ENCODE assay signal across 13 mouse cellular contexts in genomic region chr4:135246866-135247756, GRCm38 (mm10). TPM values are rescaled to one million over a fixed set of nuclear protein-coding genes. Genes with fewer than 3 reads are reported as not detected.
DNase-seq lines count a peak whose midpoint lies in the region; ATAC-seq and TF ChIP-seq lines count a peak whose summit lies in the region.
"Had no signal": no experiment of that assay in that cellular context is flagged by ENCODE, and none has a peak within 500 bp of the region (broad histone marks: within the 10 kb centered on the region; RNA-seq: fewer than 3 reads in every experiment).

No protein-coding gene starts in this region.

- no peaks in the 10 kb centered on the region for H3K36me3 ChIP-seq in midbrain, embryonic 15.5 days (replicated peaks)

- H3K4me1 ChIP-seq in brown adipose tissue, adult 24 weeks (ENCODE audit: control insufficient read depth, insufficient read depth, insufficient read length, low read length) = peaks cover 29% of the 10 kb centered on the region
- H3K4me1 ChIP-seq in midbrain, embryonic 15.5 days = peaks cover 24% of the 10 kb centered on the region

- H3K9ac ChIP-seq in midbrain, embryonic 15.5 days = no peak overlapping the region

- no peak for TF ChIP-seq CTCF in gastrocnemius, adult 2 months (IDR thresholded peaks at IDR 0.05)

- no peak overlapping the region for H3K4me2 ChIP-seq in midbrain, embryonic 15.5 days

- peak overlapping the region; percentile 61 for H3K27ac ChIP-seq in gastrocnemius, adult 2 months
- H3K27ac ChIP-seq in brown adipose tissue, adult 24 weeks (replicated peaks; ENCODE audit: low read depth, low read length) = peak overlapping the region; percentile 64
- peak overlapping the region; percentile 38 for H3K27ac ChIP-seq in midbrain, embryonic 15.5 days

- 53% methylated on average over 23 of the region's 23 CpGs for WGBS in midbrain, embryonic 15.5 days

- no peaks in the 10 kb centered on the region for H3K9me3 ChIP-seq in midbrain, embryonic 15.5 days

- intact Hi-C loops in gastrocnemius, adult 2 months (cut with DNase I) = no loop called here
- intact Hi-C loops in gastrocnemius, postnatal 36 days (cut with DNase I) = no loop called here
- intact Hi-C loops in left cerebral cortex, postnatal 4 days (cut with DNase I) = no loop called here

- no peak for ATAC-seq in midbrain, embryonic 15.5 days (replicated peaks)

- no peak for DNase-seq in gastrocnemius, adult 2 months
- no peak for DNase-seq in gastrocnemius, postnatal 36 days
- DNase-seq in left cerebral cortex, adult 18-20 months (ENCODE audit: low spot score in 2 of 2) = peak; percentile 28 to 34
- no peak for DNase-seq in left cerebral cortex, postnatal 4 days
- DNase-seq in gastrocnemius, postnatal 10 days = no peak
- no peak for DNase-seq in ovary, postnatal 10 days (ENCODE audit: low spot score)
- DNase-seq: cerebellum, postnatal 14 days; gastrocnemius, postnatal 14 days; lung, postnatal 10 days; thymus, adult 2 months had no signal

- no peak overlapping the region for H3K4me3 ChIP-seq in gastrocnemius, adult 2 months
- H3K4me3 ChIP-seq in brown adipose tissue, adult 24 weeks (ENCODE audit: insufficient read depth, low read depth, low read length) = no peak overlapping the region
- no peak overlapping the region for H3K4me3 ChIP-seq in midbrain, embryonic 15.5 days

- no peaks in the 10 kb centered on the region for H3K27me3 ChIP-seq in midbrain, embryonic 15.5 days (replicated peaks)
- H3K27me3 ChIP-seq: CH12.LX had no signal

RNA-seq across cellular contexts. Expression of gene Clic4, which starts 25.5 kb away (rescaled TPM):
- 10 to 100 TPM; 16.9 to 33.9 TPM for total RNA-seq in gastrocnemius, adult 2 months (2021)
- total RNA-seq in gastrocnemius, postnatal 36 days (2021) = 10 to 100 TPM; 22.4 to 24.3 TPM
- total RNA-seq in left cerebral cortex, adult 18-20 months (2021) = 10 to 100 TPM; 30.2 to 35.7 TPM
- total RNA-seq in left cerebral cortex, postnatal 4 days (2021) = 10 to 100 TPM; 27.6 to 27.8 TPM
- polyA plus RNA-seq in brown adipose tissue, adult 24 weeks (2012; ENCODE audit: insufficient read depth, insufficient read length, missing spikeins) = 112 and 125 TPM in 2 replicates
- 63.8 and 69.5 TPM in 2 replicates for polyA plus RNA-seq in midbrain, embryonic 15.5 days (2015; fragmentation: Nextera tagmentation; extraction: Ambion mirVana)
- total RNA-seq in gastrocnemius, postnatal 10 days (2021) = 10 to 100 TPM; 56.8 to 69.7 TPM

Comparison
In these comparisons a context has a peak if more than half of its experiments do, and no peak if none do; other contexts are left out.
1. DNase-seq: peak in left cerebral cortex, adult 18-20 months (2 of 2); none in gastrocnemius, adult 2 months (single experiment), gastrocnemius, postnatal 36 days (0 of 2), left cerebral cortex, postnatal 4 days (single experiment), gastrocnemius, postnatal 10 days (single experiment) and ovary, postnatal 10 days (single experiment).
2. Peak in every context shown above with its lines, with median percentiles within 50 percentile points of each other: H3K27ac ChIP-seq.